Mouse (Mus musculus): Measurements from ENCODE around the gene Ttc32.

DNA sequence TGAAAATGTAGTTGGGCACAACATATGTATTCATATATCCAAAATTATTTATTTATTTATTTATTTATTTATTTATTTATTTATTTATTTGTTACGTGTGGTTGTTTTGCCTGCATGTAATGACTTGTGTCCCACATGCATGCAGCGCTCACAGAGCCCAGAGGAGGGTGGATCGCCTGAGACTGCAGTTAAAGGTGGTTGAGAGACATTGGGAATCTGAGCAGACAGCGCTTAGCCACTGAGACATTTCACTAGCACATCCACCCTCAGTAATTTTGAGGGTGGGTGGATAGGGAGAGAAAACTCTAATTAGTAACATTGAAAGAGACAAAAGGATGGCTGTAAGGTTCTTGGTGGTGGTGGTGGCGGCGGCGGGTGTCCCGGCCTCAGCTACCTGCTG is 9.4 kb upstream of the Ttc32 start:
- TF ChIP-seq CTCF (IDR thresholded peaks at IDR 0.05; ENCODE audit: low read depth) (no peak), EP300 (IDR thresholded peaks at IDR 0.05; ENCODE audit: low read depth) (no peak)

Data from heart, postnatal 0 days (tissue).